Mouse (Mus musculus): ENCODE measurements around the gene Atp10a. TPM values are rescaled to one million over a fixed set of nuclear protein-coding genes. Genes with fewer than 3 reads are reported as not detected.

The Atp10a gene
- polyA plus RNA-seq, 1 experiment from 2014 or later = 4.1 TPM

- 55% methylated on average over 3 of the region's 3 CpGs for WGBS
- Histone ChIP-seq H3K27ac (no peak overlapping the region), H3K9ac (no peak overlapping the region), H3K36me3 (no peaks in the 10 kb centered on the region), H3K4me2 (no peak overlapping the region), H3K4me1 (peaks cover 3% of the 10 kb centered on the region; the same call in 1 of the 2 replicates), H3K27me3 (no peaks in the 10 kb centered on the region), H3K4me3 (replicated peaks) (no peak overlapping the region), H3K9me3 (replicated peaks) (no peaks in the 10 kb centered on the region)
- ATAC-seq (replicated peaks; ENCODE audit: low FRiP score) = no peak
Measured at GRCm38 (mm10) chr7:58693342-58693741, 37.4 kb downstream of the Atp10a start.

- no peaks in the 10 kb centered on the region for H3K9me3 ChIP-seq (replicated peaks)
- H3K36me3 ChIP-seq = no peaks in the 10 kb centered on the region
- H3K4me1 ChIP-seq = peaks cover 3% of the 10 kb centered on the region; the same call in 1 of the 2 replicates
- no peak overlapping the region for H3K9ac ChIP-seq
- H3K27ac ChIP-seq = no peak overlapping the region
- ATAC-seq (replicated peaks; ENCODE audit: low FRiP score) = no peak
- H3K27me3 ChIP-seq = no peaks in the 10 kb centered on the region
- no peak overlapping the region for H3K4me3 ChIP-seq (replicated peaks)
- 93% methylated on average over 1 of the region's 1 CpGs for WGBS
- no peak overlapping the region for H3K4me2 ChIP-seq
Measured at GRCm38 (mm10) chr7:58695661-58696060, 39.7 kb downstream of the Atp10a start.

- no peak for ATAC-seq (replicated peaks; ENCODE audit: low FRiP score)
- no peak overlapping the region for H3K4me3 ChIP-seq (replicated peaks)
- H3K36me3 ChIP-seq = no peaks in the 10 kb centered on the region
- no peaks in the 10 kb centered on the region for H3K9me3 ChIP-seq (replicated peaks)
- peaks cover 3% of the 10 kb centered on the region; the same call in 1 of the 2 replicates for H3K4me1 ChIP-seq
- H3K27ac ChIP-seq = no peak overlapping the region
- WGBS = 47% methylated on average over 2 of the region's 2 CpGs
- no peaks in the 10 kb centered on the region for H3K27me3 ChIP-seq
- H3K9ac ChIP-seq = no peak overlapping the region
- H3K4me2 ChIP-seq = no peak overlapping the region
Measured at GRCm38 (mm10) chr7:58697092-58697491, 41.1 kb downstream of the Atp10a start.

GRCm38 (mm10) chr7:58698738-58699442 is 42.9 kb downstream of the Atp10a start:
- Histone ChIP-seq H3K27me3 (no peaks in the 10 kb centered on the region), H3K9me3 (replicated peaks) (no peaks in the 10 kb centered on the region), H3K4me2 (no peak overlapping the region), H3K27ac (no peak overlapping the region), H3K9ac (no peak overlapping the region), H3K4me1 (no peaks in the 10 kb centered on the region), H3K4me3 (replicated peaks) (no peak overlapping the region), H3K36me3 (no peaks in the 10 kb centered on the region)
- 86% methylated on average over 7 of the region's 7 CpGs for WGBS
- ATAC-seq (replicated peaks; ENCODE audit: low FRiP score) = no peak

- Histone ChIP-seq H3K4me1 (no peaks in the 10 kb centered on the region), H3K27me3 (no peaks in the 10 kb centered on the region), H3K9ac (no peak overlapping the region), H3K9me3 (replicated peaks) (no peaks in the 10 kb centered on the region), H3K4me3 (replicated peaks) (no peak overlapping the region), H3K4me2 (no peak overlapping the region), H3K36me3 (no peaks in the 10 kb centered on the region), H3K27ac (no peak overlapping the region)
- no peak for ATAC-seq (replicated peaks; ENCODE audit: low FRiP score)
- 89% methylated on average over 4 of the region's 4 CpGs for WGBS
Measured at GRCm38 (mm10) chr7:58701311-58701710, 45.3 kb downstream of the Atp10a start.

- H3K27me3 ChIP-seq = no peaks in the 10 kb centered on the region
- H3K9me3 ChIP-seq (replicated peaks) = no peaks in the 10 kb centered on the region
- H3K9ac ChIP-seq = no peak overlapping the region
- no peak overlapping the region for H3K4me3 ChIP-seq (replicated peaks)
- WGBS = 84% methylated on average over 3 of the region's 3 CpGs
- no peak overlapping the region for H3K4me2 ChIP-seq
- no peaks in the 10 kb centered on the region for H3K4me1 ChIP-seq
- no peak overlapping the region for H3K27ac ChIP-seq
- no peak for ATAC-seq (replicated peaks; ENCODE audit: low FRiP score)
- H3K36me3 ChIP-seq = no peaks in the 10 kb centered on the region
Measured at GRCm38 (mm10) chr7:58705158-58705557, 49.2 kb downstream of the Atp10a start.

- Histone ChIP-seq H3K9me3 (replicated peaks) (no peaks in the 10 kb centered on the region), H3K4me2 (no peak overlapping the region), H3K27me3 (no peaks in the 10 kb centered on the region), H3K4me3 (replicated peaks) (no peak overlapping the region), H3K4me1 (no peaks in the 10 kb centered on the region), H3K27ac (no peak overlapping the region), H3K36me3 (no peaks in the 10 kb centered on the region), H3K9ac (no peak overlapping the region)
- no peak for ATAC-seq (replicated peaks; ENCODE audit: low FRiP score)
- WGBS = 70% methylated on average over 3 of the region's 3 CpGs
Measured at GRCm38 (mm10) chr7:58709306-58709705, 53.3 kb downstream of the Atp10a start.

GRCm38 (mm10) chr7:58710312-58710711 is 54.3 kb downstream of the Atp10a start:
- no peaks in the 10 kb centered on the region for H3K36me3 ChIP-seq
- no peak for ATAC-seq (replicated peaks; ENCODE audit: low FRiP score)
- WGBS = 86% methylated on average over 1 of the region's 1 CpGs
- H3K27me3 ChIP-seq = no peaks in the 10 kb centered on the region
- H3K4me1 ChIP-seq = no peaks in the 10 kb centered on the region
- H3K4me3 ChIP-seq (replicated peaks) = no peak overlapping the region
- H3K9ac ChIP-seq = no peak overlapping the region
- H3K4me2 ChIP-seq = no peak overlapping the region
- no peak overlapping the region for H3K27ac ChIP-seq
- no peaks in the 10 kb centered on the region for H3K9me3 ChIP-seq (replicated peaks)

GRCm38 (mm10) chr7:58711811-58712210 is 55.8 kb downstream of the Atp10a start:
- Histone ChIP-seq H3K27me3 (no peaks in the 10 kb centered on the region), H3K27ac (no peak overlapping the region), H3K36me3 (no peaks in the 10 kb centered on the region), H3K4me1 (0 out of 2 replicates have a peak, but pooled peaks cover 3% of the 10 kb centered on the region), H3K9me3 (replicated peaks) (no peaks in the 10 kb centered on the region), H3K9ac (no peak overlapping the region), H3K4me3 (replicated peaks) (no peak overlapping the region), H3K4me2 (no peak overlapping the region)
- 57% methylated on average over 7 of the region's 7 CpGs for WGBS
- no peak for ATAC-seq (replicated peaks; ENCODE audit: low FRiP score)

- 49% methylated on average over 1 of the region's 1 CpGs for WGBS
- Histone ChIP-seq H3K4me1 (0 out of 2 replicates have a peak, but pooled peaks cover 7% of the 10 kb centered on the region), H3K27ac (no peak overlapping the region), H3K4me3 (replicated peaks) (no peak overlapping the region), H3K4me2 (no peak overlapping the region), H3K27me3 (no peaks in the 10 kb centered on the region), H3K36me3 (no peaks in the 10 kb centered on the region), H3K9ac (no peak overlapping the region), H3K9me3 (replicated peaks) (no peaks in the 10 kb centered on the region)
- no peak for ATAC-seq (replicated peaks; ENCODE audit: low FRiP score)
Measured at GRCm38 (mm10) chr7:58715576-58716144, 59.7 kb downstream of the Atp10a start.

- no peak overlapping the region for H3K9ac ChIP-seq
- no peak overlapping the region for H3K4me3 ChIP-seq (replicated peaks)
- H3K4me2 ChIP-seq = no peak overlapping the region
- H3K36me3 ChIP-seq = no peaks in the 10 kb centered on the region
- no peak overlapping the region for H3K27ac ChIP-seq
- H3K4me1 ChIP-seq = 0 out of 2 replicates have a peak, but pooled peaks cover 7% of the 10 kb centered on the region
- 84% methylated on average over 3 of the region's 3 CpGs for WGBS
- no peaks in the 10 kb centered on the region for H3K9me3 ChIP-seq (replicated peaks)
- no peaks in the 10 kb centered on the region for H3K27me3 ChIP-seq
- ATAC-seq (replicated peaks; ENCODE audit: low FRiP score) = no peak
Measured at GRCm38 (mm10) chr7:58716626-58717025, 60.7 kb downstream of the Atp10a start.

- no peak overlapping the region for H3K27ac ChIP-seq
- no peak overlapping the region for H3K4me3 ChIP-seq (replicated peaks)
- H3K9me3 ChIP-seq (replicated peaks) = no peaks in the 10 kb centered on the region
- H3K9ac ChIP-seq = no peak overlapping the region
- H3K4me1 ChIP-seq = 0 out of 2 replicates have a peak, but pooled peaks cover 7% of the 10 kb centered on the region
- H3K27me3 ChIP-seq = no peaks in the 10 kb centered on the region
- WGBS = 82% methylated on average over 2 of the region's 2 CpGs
- ATAC-seq (replicated peaks; ENCODE audit: low FRiP score) = no peak
- H3K36me3 ChIP-seq = no peaks in the 10 kb centered on the region
- H3K4me2 ChIP-seq = no peak overlapping the region
Measured at GRCm38 (mm10) chr7:58718556-58718955, 62.6 kb downstream of the Atp10a start.
